Mouse (Mus musculus) heart, adult 2 months (tissue): ENCODE data around the gene Arv1. TPM values are rescaled to one million over a fixed set of nuclear protein-coding genes. Genes with fewer than 3 reads are reported as not detected.

Experiments used
- DNase-seq, 2 experiments: peaks; one replicate each; pipeline ENCODE4 v3.0.0; 2021
- H3K27ac ChIP-seq: fragments of 200-600 bp; 2 replicates; pipeline ENCODE4 v1.8.1; 2022
- H3K27me3 ChIP-seq: fragments of 200-500 bp; 2 replicates; pipeline ENCODE4 v1.6.1; 2012; ENCODE audit warnings: mild to moderate bottlenecking, low read length, inconsistent platforms, mixed read lengths; ENCODE audit not compliant: control insufficient read depth, insufficient read depth
- H3K36me3 ChIP-seq: fragments of 200-500 bp; 2 replicates; pipeline ENCODE4 v1.6.1; 2012; ENCODE audit warnings: low read length, inconsistent platforms; ENCODE audit not compliant: control insufficient read depth, insufficient read depth
- H3K4me1 ChIP-seq: fragments of 200-500 bp; 2 replicates; pipeline ENCODE4 v1.6.1; 2011; ENCODE audit warnings: low read length; ENCODE audit not compliant: control insufficient read depth, insufficient read depth
- H3K4me3 ChIP-seq: fragments of 200-600 bp; 2 replicates; pipeline ENCODE4 v1.8.1; 2022
- H3K79me2 ChIP-seq: fragments of 200-500 bp; replicated peaks from 2 replicates; pipeline ENCODE4 v1.6.1; 2012; ENCODE audit warnings: mild to moderate bottlenecking, inconsistent platforms, low read length, moderate library complexity, mixed read lengths; ENCODE audit not compliant: control insufficient read depth, insufficient read depth
- H3K9ac ChIP-seq: fragments of 200-500 bp; 2 replicates; pipeline ENCODE4 v1.6.1; 2012; ENCODE audit warnings: low read depth, mild to moderate bottlenecking, control low read depth, inconsistent platforms, low read length, mixed read lengths
- CTCF ChIP-seq: fragments of 200-600 bp; IDR thresholded peaks from 2 replicates; pipeline ENCODE4 v1.8.1; 2022; ENCODE audit warnings: antibody characterized with exemption, mild to moderate bottlenecking, moderate library complexity
- EP300 ChIP-seq: fragments of 200-500 bp; IDR thresholded peaks from 2 replicates; pipeline ENCODE4 v1.6.1; 2011; ENCODE audit warnings: low read depth, low read length, control low read depth; ENCODE audit not compliant: insufficient read depth
- POLR2A ChIP-seq: fragments of 200-500 bp; IDR thresholded peaks from 2 replicates; pipeline ENCODE4 v1.6.1; 2011; ENCODE audit warnings: mild to moderate bottlenecking, low read depth, low read length, control low read depth; ENCODE audit not compliant: insufficient read depth
- WGBS: fragments of 180-500 bp; shearing (Covaris S2); methylation state at CpG from one replicate; pipeline ENCODE4 v1.1.7; 2018; 5-methylcytosine and 5-hydroxymethylcytosine counted together
- intact Hi-C: fragments of 180-260 bp; cut with DNase I; formaldehyde crosslinking; loops from one replicate; pipeline ENCODE4 v1.15.1; 2025
- polyA plus RNA-seq: library from polyadenylated mRNA; depleted of rRNA; stranded (reverse); fragments of >200 nt; gene quantifications from 2 replicates; pipeline ENCODE4 v1.2.3, GENCODE M21; 2012; rRNA removed
- total RNA-seq, 2 experiments: library from RNA; stranded (reverse); gene quantifications; 2 replicates each; pipeline ENCODE4 v1.2.3; 2021

The Arv1 gene
- total and polyA plus RNA-seq, 3 experiments = 3.1 to 9.5 (median 4.2) TPM

GRCm38 (mm10) chr8:124763061-124763460, 41.1 kb downstream of the Arv1 start:
- Histone ChIP-seq H3K79me2 (no peaks in the 10 kb centered on the region), H3K27me3 (no peaks in the 10 kb centered on the region), H3K9ac (no peak overlapping the region), H3K4me1 (no peaks in the 10 kb centered on the region), H3K4me3 (no peak overlapping the region), H3K36me3 (no peaks in the 10 kb centered on the region), H3K27ac (no peak overlapping the region)
- intact Hi-C loops = no loop called here
- DNase-seq = no peak
- TF ChIP-seq CTCF = no peak
- TF ChIP-seq POLR2A = no peak
- TF ChIP-seq EP300 = no peak
- 76% methylated on average over 7 of the region's 7 CpGs for WGBS

GRCm38 (mm10) chr8:124772389-124772788, 50.5 kb downstream of the Arv1 start:
- H3K27ac ChIP-seq = no peak overlapping the region
- H3K36me3 ChIP-seq = no peaks in the 10 kb centered on the region
- intact Hi-C loops = no loop called here
- 63% methylated on average over 2 of the region's 2 CpGs for WGBS
- H3K9ac ChIP-seq = no peak overlapping the region
- H3K4me1 ChIP-seq = peaks cover 2% of the 10 kb centered on the region
- TF ChIP-seq POLR2A (no peak), CTCF (no peak), EP300 (no peak)
- H3K27me3 ChIP-seq = no peaks in the 10 kb centered on the region
- no peak overlapping the region for H3K4me3 ChIP-seq
- no peaks in the 10 kb centered on the region for H3K79me2 ChIP-seq
- no peak for DNase-seq

GRCm38 (mm10) chr8:124775695-124776094, 53.8 kb downstream of the Arv1 start:
- Histone ChIP-seq H3K4me1 (peaks cover 2% of the 10 kb centered on the region), H3K79me2 (no peaks in the 10 kb centered on the region), H3K4me3 (no peak overlapping the region), H3K27ac (no peak overlapping the region), H3K36me3 (no peaks in the 10 kb centered on the region), H3K9ac (no peak overlapping the region), H3K27me3 (no peaks in the 10 kb centered on the region)
- DNase-seq = peak; percentile 61 to 69
- peak; percentile 96 for TF ChIP-seq CTCF
- TF ChIP-seq POLR2A = no peak
- intact Hi-C loops = loop anchor here (2.0 to 5.0 kb wide), 2 partner anchors 37 to 158 kb away; no protein-coding TSS in a partner anchor
- 23% methylated on average over 16 of the region's 16 CpGs for WGBS

- TF ChIP-seq POLR2A = no peak
- no peak for TF ChIP-seq CTCF
- peak; percentile 49; the same call in 1 of the 2 replicates for TF ChIP-seq EP300
- Histone ChIP-seq H3K36me3 (no peaks in the 10 kb centered on the region), H3K4me1 (peaks cover 2% of the 10 kb centered on the region), H3K9ac (no peak overlapping the region), H3K27me3 (no peaks in the 10 kb centered on the region; the same call in 1 of the 2 replicates), H3K79me2 (no peaks in the 10 kb centered on the region), H3K27ac (peak overlapping the region; percentile 68), H3K4me3 (no peak overlapping the region)
- intact Hi-C loops = no loop called here
- DNase-seq = peak; percentile 34 to 66
- under 1% methylated on average over 7 of the region's 7 CpGs for WGBS
Measured at GRCm38 (mm10) chr8:124780236-124780635, 58.3 kb downstream of the Arv1 start.

GRCm38 (mm10) chr8:124782431-124782830, 60.5 kb downstream of the Arv1 start:
- TF ChIP-seq CTCF (no peak), EP300 (no peak), POLR2A (no peak)
- Histone ChIP-seq H3K27me3 (no peaks in the 10 kb centered on the region; the same call in 1 of the 2 replicates), H3K27ac (no peak overlapping the region), H3K36me3 (no peaks in the 10 kb centered on the region), H3K9ac (no peak overlapping the region), H3K79me2 (no peaks in the 10 kb centered on the region), H3K4me1 (no peaks in the 10 kb centered on the region; the same call in 1 of the 2 replicates), H3K4me3 (no peak overlapping the region)
- 70% methylated on average over 3 of the region's 3 CpGs for WGBS
- DNase-seq = no peak
- intact Hi-C loops = no loop called here

GRCm38 (mm10) chr8:124783228-124783627, 61.3 kb downstream of the Arv1 start:
- TF ChIP-seq CTCF = no peak
- TF ChIP-seq POLR2A = no peak
- no peak for TF ChIP-seq EP300
- no peak overlapping the region for H3K4me3 ChIP-seq

More at GRCm38 (mm10) chr8:124783228-124783627, 61.3 kb downstream of the Arv1 start:
- no peak overlapping the region for H3K9ac ChIP-seq
- no peak for DNase-seq
- no peaks in the 10 kb centered on the region for H3K36me3 ChIP-seq
- intact Hi-C loops = no loop called here
- no peaks in the 10 kb centered on the region; the same call in 1 of the 2 replicates for H3K27me3 ChIP-seq
- no peaks in the 10 kb centered on the region for H3K79me2 ChIP-seq
- 67% methylated on average over 15 of the region's 15 CpGs for WGBS
- no peak overlapping the region for H3K27ac ChIP-seq
- no peaks in the 10 kb centered on the region; the same call in 1 of the 2 replicates for H3K4me1 ChIP-seq

Other genes with a start within 250 kb of the Arv1 start
- gene Cog2, start 201.4 kb upstream of the Arv1 start, total RNA-seq = 10 to 100 TPM; 25.9 to 28.4 TPM
- gene Cog2, start 201.4 kb upstream of the Arv1 start, polyA plus RNA-seq = 11.5 and 15.9 TPM in 2 replicates
- 10 to 100 TPM; 10.3 to 10.5 TPM for gene Agt, start 152.4 kb upstream of the Arv1 start, total RNA-seq
- gene Agt, start 152.4 kb upstream of the Arv1 start, polyA plus RNA-seq = 9.4 and 10.1 TPM in 2 replicates
- not detected for gene Capn9, start 146.0 kb upstream of the Arv1 start, total RNA-seq
- 0.06 TPM in 1 of 2 replicates, not detected in the other for gene Capn9, start 146.0 kb upstream of the Arv1 start, polyA plus RNA-seq
- gene 2310022B05Rik, start 58.8 kb upstream of the Arv1 start, total RNA-seq = 10 to 100 TPM; 54.4 to 61.8 TPM
- gene 2310022B05Rik, start 58.8 kb upstream of the Arv1 start, polyA plus RNA-seq = 64.3 and 65.1 TPM in 2 replicates
- gene Ttc13, start 156 bp upstream of the Arv1 start, total RNA-seq = 10 to 100 TPM; 14.7 to 15.1 TPM
- gene Ttc13, start 156 bp upstream of the Arv1 start, polyA plus RNA-seq = 8.1 and 13.1 TPM in 2 replicates
- 1 to 10 TPM; 1.6 to 2.1 TPM for gene Fam89a, start 29.7 kb downstream of the Arv1 start, total RNA-seq
- gene Fam89a, start 29.7 kb downstream of the Arv1 start, polyA plus RNA-seq = 1.8 and 3.2 TPM in 2 replicates
- gene Trim67, start 71.0 kb downstream of the Arv1 start, total RNA-seq = under 1 TPM; 0.43 to 0.47 TPM
- gene Trim67, start 71.0 kb downstream of the Arv1 start, polyA plus RNA-seq = 1.3 and 2.0 TPM in 2 replicates
- gene Gnpat, start 140.9 kb downstream of the Arv1 start, total RNA-seq = 100 to 1,000 TPM; 169 to 189 TPM
- 199 and 263 TPM in 2 replicates for gene Gnpat, start 140.9 kb downstream of the Arv1 start, polyA plus RNA-seq
- 10 to 100 TPM; 47.3 to 51.7 TPM for gene 2810004N23Rik, start 141.0 kb downstream of the Arv1 start, total RNA-seq
- 28.9 and 46.7 TPM in 2 replicates for gene 2810004N23Rik, start 141.0 kb downstream of the Arv1 start, polyA plus RNA-seq
- 10 to 100 TPM; 18.8 to 20.2 TPM for gene Exoc8, start 175.6 kb downstream of the Arv1 start, total RNA-seq
- gene Exoc8, start 175.6 kb downstream of the Arv1 start, polyA plus RNA-seq = 6.8 and 9.7 TPM in 2 replicates
- gene Sprtn, start 175.7 kb downstream of the Arv1 start, total RNA-seq = 10 to 100 TPM; 10.3 TPM
- 8.3 and 13.7 TPM in 2 replicates for gene Sprtn, start 175.7 kb downstream of the Arv1 start, polyA plus RNA-seq
- 100 to 1,000 TPM; 331 to 374 TPM for gene Egln1, start 227.2 kb downstream of the Arv1 start, total RNA-seq
- gene Egln1, start 227.2 kb downstream of the Arv1 start, polyA plus RNA-seq = 146 and 227 TPM in 2 replicates